Mouse (Mus musculus) testis, adult 2 months (tissue): ENCODE measurements at regions not wholly inside any gene's neighbourhood (a gene's known extent, or its start where the extent isn't known, plus 50 kb on each side); places are given as distances from the start of the nearest gene placed in this dataset.

ENCODE experiments used
- H3K27ac ChIP-seq: fragments of 200-500 bp; 2 replicates; pipeline ENCODE4 v1.5.1; 2012; ENCODE audit warnings: low read depth, low read length; ENCODE audit not compliant: control insufficient read depth, insufficient read depth
- H3K27me3 ChIP-seq: fragments of 200-500 bp; 2 replicates; pipeline ENCODE4 v1.6.1; 2012; ENCODE audit warnings: mild to moderate bottlenecking, low read length, moderate library complexity; ENCODE audit not compliant: control insufficient read depth, insufficient read depth
- H3K36me3 ChIP-seq: fragments of 200-500 bp; 2 replicates; pipeline ENCODE4 v1.6.1; 2012; ENCODE audit warnings: mild to moderate bottlenecking, low read length; ENCODE audit not compliant: control insufficient read depth, insufficient read depth
- H3K4me1 ChIP-seq: fragments of 200-500 bp; 2 replicates; pipeline ENCODE4 v1.6.1; 2012; ENCODE audit warnings: low read length; ENCODE audit not compliant: control insufficient read depth, insufficient read depth
- H3K4me3 ChIP-seq: fragments of 200-500 bp; 2 replicates; pipeline ENCODE4 v1.5.1; 2012; ENCODE audit warnings: low read depth, mild to moderate bottlenecking, low read length, moderate library complexity, mixed read lengths; ENCODE audit not compliant: control insufficient read depth
- CTCF ChIP-seq: fragments of 200-500 bp; IDR thresholded peaks from 2 replicates; pipeline ENCODE4 v1.5.1; 2012; ENCODE audit warnings: low read depth, mild to moderate bottlenecking, inconsistent platforms, low read length, moderate library complexity; ENCODE audit not compliant: control insufficient read depth, insufficient read depth, insufficient replicate concordance
- POLR2A ChIP-seq: fragments of 200-500 bp; IDR thresholded peaks from 2 replicates; pipeline ENCODE4 v1.6.1; 2012; ENCODE audit warnings: low read depth, mild to moderate bottlenecking, inconsistent platforms, low read length, moderate library complexity; ENCODE audit not compliant: control insufficient read depth

GRCm38 (mm10) chr4:54080526-54080925 is 254.7 kb downstream of the Tmem38b start:
- Histone ChIP-seq H3K27me3 (no peaks in the 10 kb centered on the region), H3K4me1 (no peaks in the 10 kb centered on the region), H3K27ac (no peak overlapping the region), H3K36me3 (no peaks in the 10 kb centered on the region), H3K4me3 (no peak overlapping the region)
- TF ChIP-seq POLR2A, result no peak
- TF ChIP-seq CTCF, result no peak

- no peaks in the 10 kb centered on the region for H3K36me3 ChIP-seq
- no peaks in the 10 kb centered on the region for H3K4me1 ChIP-seq
- H3K27ac ChIP-seq, result no peak overlapping the region
- TF ChIP-seq POLR2A (no peak), CTCF (no peak)
- H3K4me3 ChIP-seq, result no peak overlapping the region
- H3K27me3 ChIP-seq, result no peaks in the 10 kb centered on the region
Observed at GRCm38 (mm10) chr4:54081411-54081810, 255.6 kb downstream of the Tmem38b start.

- no peaks in the 10 kb centered on the region for H3K36me3 ChIP-seq
- H3K4me3 ChIP-seq, result no peak overlapping the region
- no peaks in the 10 kb centered on the region for H3K27me3 ChIP-seq
- H3K27ac ChIP-seq, result no peak overlapping the region
- TF ChIP-seq CTCF (no peak), POLR2A (no peak)
- H3K4me1 ChIP-seq, result no peaks in the 10 kb centered on the region
Observed at GRCm38 (mm10) chr4:54084747-54085146, 258.9 kb downstream of the Tmem38b start.

GRCm38 (mm10) chr4:54094285-54094997 is 268.6 kb downstream of the Tmem38b start:
- Histone ChIP-seq H3K4me1 (no peaks in the 10 kb centered on the region), H3K36me3 (no peaks in the 10 kb centered on the region), H3K27me3 (no peaks in the 10 kb centered on the region), H3K4me3 (no peak overlapping the region), H3K27ac (no peak overlapping the region)
- no peak for TF ChIP-seq CTCF
- no peak for TF ChIP-seq POLR2A

- TF ChIP-seq POLR2A (no peak), CTCF (no peak)
- Histone ChIP-seq H3K27me3 (no peaks in the 10 kb centered on the region), H3K4me3 (no peak overlapping the region), H3K27ac (no peak overlapping the region), H3K4me1 (no peaks in the 10 kb centered on the region), H3K36me3 (no peaks in the 10 kb centered on the region)
Observed at GRCm38 (mm10) chr4:54095200-54095930, 269.5 kb downstream of the Tmem38b start.

GRCm38 (mm10) chr4:54097543-54097942 is 271.7 kb downstream of the Tmem38b start:
- Histone ChIP-seq H3K4me3 (no peak overlapping the region), H3K36me3 (no peaks in the 10 kb centered on the region), H3K27ac (no peak overlapping the region), H3K4me1 (no peaks in the 10 kb centered on the region), H3K27me3 (no peaks in the 10 kb centered on the region)
- TF ChIP-seq CTCF (no peak), POLR2A (no peak)

GRCm38 (mm10) chr4:54100282-54100681 is 274.4 kb downstream of the Tmem38b start:
- Histone ChIP-seq H3K27ac (no peak overlapping the region), H3K27me3 (no peaks in the 10 kb centered on the region), H3K36me3 (no peaks in the 10 kb centered on the region), H3K4me3 (no peak overlapping the region), H3K4me1 (no peaks in the 10 kb centered on the region)
- no peak for TF ChIP-seq CTCF
- TF ChIP-seq POLR2A, result no peak

GRCm38 (mm10) chr4:54106976-54107375 is 281.1 kb downstream of the Tmem38b start:
- H3K27me3 ChIP-seq, result no peaks in the 10 kb centered on the region
- H3K27ac ChIP-seq, result no peak overlapping the region
- TF ChIP-seq POLR2A (no peak), CTCF (no peak)
- H3K4me3 ChIP-seq, result no peak overlapping the region
- H3K36me3 ChIP-seq, result no peaks in the 10 kb centered on the region
- no peaks in the 10 kb centered on the region for H3K4me1 ChIP-seq
